Mouse (Mus musculus) G1E (cell line): Measurements from ENCODE around the gene Rftn2. TPM values are rescaled to one million over a fixed set of nuclear protein-coding genes. Genes with fewer than 3 reads are reported as not detected.

Experiments
- ATAC-seq: 2 replicates; pipeline ENCODE4 v1.8.0; 2016; ENCODE audit warnings: mild to moderate bottlenecking; ENCODE audit not compliant: insufficient number of reproducible peaks, poor library complexity, low FRiP score, severe bottlenecking; ENCODE audit errors: extremely low read depth
- DNase-seq: peaks from one replicate; pipeline ENCODE4 v3.0.0; 2012; ENCODE audit warnings: low spot score
- H3K27me3 ChIP-seq: 2 replicates; pipeline ENCODE4 v1.6.1; 2012; ENCODE audit warnings: mild to moderate bottlenecking, low read length, inconsistent platforms; ENCODE audit not compliant: insufficient read depth
- H3K36me3 ChIP-seq: replicated peaks from 2 replicates; pipeline ENCODE3; 2012; ENCODE audit warnings: mild to moderate bottlenecking, inconsistent platforms
- H3K4me1 ChIP-seq: 2 replicates; pipeline ENCODE4 v1.6.1; 2012; ENCODE audit warnings: low read depth, low read length, inconsistent platforms, mixed read lengths; ENCODE audit not compliant: insufficient read depth
- H3K4me3 ChIP-seq: 2 replicates; pipeline ENCODE4 v1.5.1; 2012; ENCODE audit warnings: low read depth, mild to moderate bottlenecking, inconsistent platforms, low read length, moderate library complexity, mixed read lengths
- H3K9me3 ChIP-seq: replicated peaks from 2 replicates; pipeline ENCODE4 v1.6.1; 2012; ENCODE audit warnings: inconsistent platforms
- CTCF ChIP-seq: IDR thresholded peaks from 2 replicates; pipeline ENCODE4 v1.5.1; 2012; ENCODE audit warnings: low read depth, low read length, inconsistent platforms, mixed read lengths
- GATA1 ChIP-seq: IDR thresholded peaks from 2 replicates; pipeline ENCODE4 v1.6.1; 2012; ENCODE audit warnings: borderline replicate concordance, low read length, inconsistent platforms, mixed read lengths
- GATA2 ChIP-seq: IDR thresholded peaks from 2 replicates; pipeline ENCODE4 v1.6.1; 2012; ENCODE audit warnings: low read depth, low read length, inconsistent platforms, borderline replicate concordance
- POLR2AphosphoS5 ChIP-seq: IDR thresholded peaks from 2 replicates; pipeline ENCODE4 v1.6.1; 2012; ENCODE audit warnings: low read depth, low read length, inconsistent platforms; ENCODE audit not compliant: insufficient replicate concordance
- TAL1 ChIP-seq: conservative IDR thresholded peaks from 2 replicates; pipeline ENCODE4 v1.6.1; 2012; ENCODE audit warnings: low read depth, low read length, inconsistent platforms, mixed read lengths
- polyA plus RNA-seq: library from polyadenylated mRNA; stranded (reverse); fragments of >175 nt; gene quantifications from 2 replicates; pipeline ENCODE4 v1.2.3, GENCODE M21; 2012
- total RNA-seq, 2 experiments: library from RNA; stranded (forward) in 1 of 2; stranded (reverse) in 1 of 2; fragments of 200-1000 nt in 1 of 2; fragments of >200 nt in 1 of 2; fragmentation: Nextera tagmentation in 1 of 2; gene quantifications; 2 replicates each; pipeline ENCODE4 v1.2.3; 2014 to 2017

Rftn2 gene
- total and polyA plus RNA-seq, 3 experiments: 0.08 to 3.2 (median 2.5) TPM

- no peak overlapping the region for H3K4me3 ChIP-seq
- H3K4me1 ChIP-seq: no peaks in the 10 kb centered on the region
- H3K27me3 ChIP-seq: peaks cover 11% of the 10 kb centered on the region
- no peaks in the 10 kb centered on the region for H3K36me3 ChIP-seq
- ATAC-seq (no peak), DNase-seq (no peak)
- peaks cover 2% of the 10 kb centered on the region; the same call in 1 of the 2 replicates for H3K9me3 ChIP-seq
- TF ChIP-seq POLR2AphosphoS5 (no peak), GATA1 (no peak)
Observed at GRCm38 (mm10) chr1:55182392-55182791, 44.2 kb downstream of the Rftn2 start.

- Histone ChIP-seq H3K36me3 (no peaks in the 10 kb centered on the region), H3K27me3 (peaks cover 8% of the 10 kb centered on the region; the same call in 1 of the 2 replicates), H3K9me3 (peaks cover 2% of the 10 kb centered on the region; the same call in 1 of the 2 replicates), H3K4me3 (no peak overlapping the region), H3K4me1 (no peaks in the 10 kb centered on the region)
- DNase-seq (no peak), ATAC-seq (no peak)
- TF ChIP-seq POLR2AphosphoS5: no peak
- TF ChIP-seq CTCF: no peak
- no peak for TF ChIP-seq GATA2
- no peak for TF ChIP-seq TAL1
- no peak for TF ChIP-seq GATA1
Observed at GRCm38 (mm10) chr1:55179917-55180566, 46.5 kb downstream of the Rftn2 start.

- TF ChIP-seq GATA2 (no peak), POLR2AphosphoS5 (no peak), CTCF (no peak), GATA1 (no peak), TAL1 (no peak)
Observed at GRCm38 (mm10) chr1:55174558-55175034, 52.0 kb downstream of the Rftn2 start.

DNA sequence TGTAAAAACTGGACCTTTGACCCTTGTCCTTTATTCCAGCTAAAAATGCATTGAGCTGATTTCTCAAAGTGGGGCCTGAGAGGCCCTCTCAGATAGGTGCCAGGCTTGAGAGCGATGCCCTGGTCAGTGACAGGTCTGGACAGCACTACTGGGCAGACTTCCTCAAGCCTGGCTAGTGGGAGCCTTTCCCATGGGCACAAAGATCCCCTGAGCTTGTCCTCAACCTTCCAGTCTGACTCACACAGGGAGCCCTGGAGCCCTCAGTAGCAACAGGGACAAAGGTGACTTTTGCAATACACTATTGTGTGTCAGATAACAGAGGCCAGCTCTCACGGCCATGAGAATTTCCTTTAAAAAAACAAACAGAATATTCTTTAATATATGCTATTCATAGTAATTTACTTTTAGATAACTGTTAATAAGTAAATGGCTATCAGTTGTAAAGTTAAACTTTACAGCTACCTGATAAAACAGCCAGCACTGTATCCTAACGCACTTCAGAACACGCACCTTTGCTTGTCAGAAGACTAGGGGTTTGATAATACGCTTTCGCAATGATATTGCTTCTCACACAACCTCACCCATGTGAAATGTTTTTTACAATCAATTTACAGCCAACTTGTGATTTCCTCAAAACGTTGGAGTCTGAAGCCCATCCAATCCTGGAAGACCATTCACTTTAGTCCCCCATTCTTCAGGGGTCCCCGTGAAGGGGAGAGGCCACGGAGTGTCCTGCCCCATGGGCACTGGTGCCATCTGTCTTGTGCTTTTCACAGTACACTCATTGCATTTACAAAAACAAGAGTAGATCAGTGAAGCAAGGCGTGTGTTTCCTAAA, 52.6 kb downstream of the Rftn2 start:
- DNase-seq: no peak
- H3K36me3 ChIP-seq: no peaks in the 10 kb centered on the region
- no peak for TF ChIP-seq GATA2
- TF ChIP-seq GATA1: no peak
- no peak for TF ChIP-seq POLR2AphosphoS5
- TF ChIP-seq TAL1: no peak
- no peak for TF ChIP-seq CTCF
- H3K27me3 ChIP-seq: peaks cover 3% of the 10 kb centered on the region; the same call in 1 of the 2 replicates
- H3K9me3 ChIP-seq: peaks cover 4% of the 10 kb centered on the region; the same call in 1 of the 2 replicates
- no peaks in the 10 kb centered on the region for H3K4me1 ChIP-seq
- no peak for ATAC-seq
- H3K4me3 ChIP-seq: no peak overlapping the region

More at GRCm38 (mm10) chr1:55174558-55175034, 52.0 kb downstream of the Rftn2 start:
- Histone ChIP-seq H3K9me3 (no peaks in the 10 kb centered on the region), H3K27me3 (peaks cover 3% of the 10 kb centered on the region; the same call in 1 of the 2 replicates), H3K4me3 (no peak overlapping the region), H3K36me3 (no peaks in the 10 kb centered on the region), H3K4me1 (no peaks in the 10 kb centered on the region)
- DNase-seq (no peak), ATAC-seq (no peak)

- Histone ChIP-seq H3K4me1 (0 out of 2 replicates have a peak, but pooled peaks cover 5% of the 10 kb centered on the region), H3K4me3 (no peak overlapping the region), H3K9me3 (peaks cover 4% of the 10 kb centered on the region; the same call in 1 of the 2 replicates), H3K27me3 (peaks cover 10% of the 10 kb centered on the region; the same call in 1 of the 2 replicates), H3K36me3 (no peaks in the 10 kb centered on the region)
- DNase-seq (no peak), ATAC-seq (no peak)
- no peak for TF ChIP-seq CTCF
- no peak for TF ChIP-seq POLR2AphosphoS5
- TF ChIP-seq TAL1: no peak
- TF ChIP-seq GATA1: no peak
- no peak for TF ChIP-seq GATA2
Observed at GRCm38 (mm10) chr1:55171361-55172325, 54.9 kb downstream of the Rftn2 start.
